Mouse (Mus musculus): ENCODE measurements around the gene Prickle3.

Prickle3 gene

GRCm38 (mm10) chrX:7657221-7657639, at the start of gene Prickle3:
Gene Prickle3 (plus strand): TSS chrX:7657260.
- DNase-seq (ENCODE audit: low spot score in 2 of 2): peak in 1 of 2 experiments; percentile 66

DNA sequence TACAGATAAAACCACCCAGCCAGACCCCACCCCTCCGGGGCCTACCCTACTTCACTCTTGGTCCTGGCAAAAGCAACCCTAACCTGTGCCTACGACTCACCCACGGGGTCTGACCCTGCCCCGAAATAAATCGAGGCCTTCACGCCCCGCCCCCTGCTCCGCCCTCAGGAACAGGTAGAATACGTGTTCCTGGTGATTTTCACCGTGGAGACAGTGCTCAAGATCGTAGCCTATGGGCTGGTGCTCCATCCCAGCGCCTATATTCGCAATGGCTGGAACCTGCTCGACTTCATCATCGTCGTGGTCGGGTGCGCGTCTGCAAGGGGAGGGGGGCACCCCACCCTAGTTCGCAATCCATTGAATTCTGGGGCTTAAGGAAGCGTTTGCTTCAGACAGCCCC, 47.0 kb upstream of the Prickle3 start:
- no peak for DNase-seq (ENCODE audit: low spot score in 2 of 2)

DNA sequence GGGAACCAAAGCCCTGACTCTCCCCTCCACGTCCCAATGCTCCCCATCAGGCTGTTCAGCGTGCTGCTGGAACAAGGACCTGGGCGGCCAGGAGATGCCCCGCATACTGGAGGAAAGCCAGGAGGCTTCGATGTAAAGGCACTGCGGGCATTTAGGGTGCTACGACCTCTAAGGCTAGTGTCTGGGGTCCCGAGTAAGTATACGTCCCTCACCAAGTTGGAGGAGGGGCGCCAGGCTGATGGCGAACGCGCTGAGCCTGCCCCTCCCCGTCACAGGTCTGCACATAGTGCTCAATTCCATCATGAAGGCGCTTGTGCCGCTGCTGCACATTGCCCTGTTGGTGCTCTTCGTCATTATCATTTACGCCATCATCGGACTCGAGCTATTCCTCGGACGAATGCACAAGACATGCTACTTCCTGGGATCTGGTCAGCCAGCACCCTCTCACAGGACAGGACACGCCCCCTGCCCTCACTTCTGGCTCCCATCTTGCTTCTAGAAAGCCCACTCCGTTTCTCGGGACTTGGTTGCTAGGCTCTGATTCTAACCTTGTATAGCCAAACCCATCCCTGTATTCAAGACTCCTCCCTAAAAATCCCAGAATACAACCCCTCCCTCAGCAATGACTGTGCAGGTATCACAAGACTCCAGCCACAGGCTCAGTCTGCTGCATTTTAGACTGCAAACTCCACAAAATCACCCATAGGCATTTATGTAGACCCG, 46.4 kb upstream of the Prickle3 start:
- DNase-seq (ENCODE audit: low spot score in 2 of 2): no peak

- no peak for DNase-seq (ENCODE audit: low spot score in 2 of 2)
Measured at GRCm38 (mm10) chrX:7617889-7618551, 39.0 kb upstream of the Prickle3 start.

DNA sequence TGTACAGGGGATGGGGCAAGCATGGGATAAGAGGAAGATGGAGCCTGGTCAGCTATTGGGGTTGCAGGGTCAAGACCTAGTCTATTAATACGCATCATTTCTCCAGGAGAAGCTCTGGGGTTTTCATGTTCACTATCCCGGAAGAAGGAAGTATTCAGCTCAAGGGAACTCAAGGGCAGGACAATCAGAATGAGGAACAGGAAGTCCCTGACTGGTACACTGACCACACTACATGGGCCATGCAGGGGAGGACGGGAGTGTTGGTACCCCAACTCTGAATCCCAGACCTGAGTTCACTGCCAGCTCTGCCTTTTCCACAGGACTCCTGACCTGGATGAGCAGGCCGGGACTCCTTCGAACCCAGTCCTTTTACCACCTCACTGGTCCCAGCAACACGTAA, 24.5 kb upstream of the Prickle3 start:
- DNase-seq (ENCODE audit: low spot score in 2 of 2): no peak

DNA sequence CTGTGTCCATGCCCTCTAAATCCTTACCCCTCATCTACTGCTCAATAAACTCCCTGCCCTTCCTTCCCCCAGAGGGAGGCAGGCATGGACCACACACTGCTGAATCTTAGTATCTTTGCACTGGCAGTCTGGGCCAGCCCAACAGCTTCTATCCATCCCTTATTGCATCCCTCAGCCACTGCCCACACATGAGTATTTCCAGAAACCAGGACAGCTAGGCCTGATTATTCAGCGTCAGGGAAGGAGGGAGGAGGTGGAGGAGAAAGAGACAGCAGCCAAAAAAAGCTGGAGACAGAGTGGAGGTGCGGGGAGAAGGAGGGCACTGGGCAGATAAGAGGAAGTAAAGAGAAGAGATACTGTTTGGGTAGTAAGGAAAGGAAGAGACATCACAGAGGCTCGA, 22.0 kb upstream of the Prickle3 start:
- no peak for DNase-seq (ENCODE audit: low spot score in 2 of 2)

GRCm38 (mm10) chrX:7638401-7639091, 18.5 kb upstream of the Prickle3 start, which contains the start of gene Syp:
Gene Syp (plus strand): TSS chrX:7638471.
- peak; percentile 71 to 87 for DNase-seq (ENCODE audit: low spot score in 2 of 2)

GRCm38 (mm10) chrX:7639536-7640325, 17.3 kb upstream of the Prickle3 start:
- no peak for DNase-seq (ENCODE audit: low spot score in 2 of 2)

- no peak for DNase-seq (ENCODE audit: low spot score in 2 of 2)
Measured at GRCm38 (mm10) chrX:7640785-7641184, 16.3 kb upstream of the Prickle3 start.

GRCm38 (mm10) chrX:7645349-7645748, 11.7 kb upstream of the Prickle3 start:
- DNase-seq (ENCODE audit: low spot score in 2 of 2): peak; percentile 74 to 87

GRCm38 (mm10) chrX:7648671-7649304, 8.3 kb upstream of the Prickle3 start:
- DNase-seq (ENCODE audit: low spot score in 2 of 2): peak; percentile 77 to 83

DNA sequence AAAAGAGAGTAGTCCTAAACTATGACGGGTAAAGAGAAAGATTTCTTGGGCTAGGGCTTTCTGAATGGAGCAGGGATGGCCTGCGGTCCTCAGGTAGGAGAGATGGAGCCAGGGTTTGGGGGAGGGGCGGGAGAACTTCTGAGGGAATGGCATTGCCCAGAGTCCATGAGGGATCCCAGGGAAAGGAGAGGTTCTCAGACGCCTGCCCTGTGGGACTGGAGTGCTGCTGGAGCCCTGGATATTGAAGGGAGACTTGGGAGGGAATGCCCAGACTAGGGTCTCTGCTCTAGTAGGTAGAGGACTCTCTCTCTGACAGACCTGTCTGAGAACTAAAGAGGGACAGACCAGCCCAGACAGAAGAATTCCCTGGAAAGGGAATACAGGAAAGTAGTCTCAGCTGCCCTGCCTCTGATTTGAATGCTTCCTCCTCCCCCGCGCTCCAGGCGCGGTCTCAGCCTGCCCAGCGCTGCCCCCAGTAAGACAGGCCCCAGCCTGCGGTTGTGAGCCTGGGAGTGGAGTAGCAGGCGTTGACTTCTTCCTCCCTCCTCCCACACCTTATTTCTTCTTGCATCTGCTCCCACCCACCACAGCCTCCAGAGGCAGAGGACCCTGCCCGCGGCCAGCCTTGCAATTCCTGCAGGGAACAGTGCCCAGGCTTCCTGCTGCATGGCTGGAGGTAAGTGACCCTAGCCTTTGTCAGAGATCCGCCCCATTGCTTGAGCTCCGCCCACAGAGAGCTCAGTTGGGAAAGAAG, 1.1 kb downstream of the Prickle3 start:
- DNase-seq (ENCODE audit: low spot score in 2 of 2): no peak

- DNase-seq (ENCODE audit: low spot score in 2 of 2): no peak
Measured at GRCm38 (mm10) chrX:7658785-7659589, 1.9 kb downstream of the Prickle3 start.

DNA sequence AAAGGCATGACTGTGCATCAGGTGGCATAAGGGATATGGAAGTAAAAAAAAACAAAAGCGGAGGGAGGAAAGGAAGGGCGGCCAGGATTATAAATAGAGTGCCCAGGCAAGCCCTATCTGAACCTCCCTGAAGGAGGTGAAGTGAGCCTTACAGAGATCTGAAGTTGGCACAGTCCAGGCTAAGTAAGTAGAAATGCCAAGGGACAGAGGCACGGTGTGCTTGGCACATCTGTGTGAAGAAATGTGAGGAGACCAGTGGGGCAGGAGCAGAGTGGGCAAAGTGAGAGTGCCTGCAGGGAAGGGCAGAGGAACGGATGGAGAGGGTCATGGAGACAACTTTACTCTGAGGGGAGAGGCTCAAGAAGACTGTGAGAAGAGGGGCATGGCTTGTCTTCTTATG, 4.0 kb downstream of the Prickle3 start:
- DNase-seq (ENCODE audit: low spot score in 2 of 2): no peak

DNA sequence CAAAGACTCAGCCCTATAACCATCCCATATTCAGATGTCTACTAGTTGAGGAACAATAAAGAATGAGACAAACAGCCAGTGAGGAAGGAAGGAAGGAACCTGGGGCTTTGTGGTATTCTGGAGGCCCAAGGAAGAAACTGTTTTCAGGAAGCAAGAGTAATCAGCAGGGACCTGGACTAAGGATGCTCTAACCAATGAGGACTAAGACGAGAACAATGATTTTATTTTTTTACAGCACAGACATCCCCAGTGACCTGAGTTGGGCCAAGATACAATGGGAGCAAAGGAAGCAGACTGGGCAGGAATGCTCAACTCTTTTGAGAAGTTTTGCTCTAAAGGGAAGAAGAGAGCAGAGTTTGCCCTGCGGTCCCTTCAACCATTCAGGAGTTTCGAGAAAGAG, 5.9 kb downstream of the Prickle3 start:
- no peak for DNase-seq (ENCODE audit: low spot score in 2 of 2)

DNA sequence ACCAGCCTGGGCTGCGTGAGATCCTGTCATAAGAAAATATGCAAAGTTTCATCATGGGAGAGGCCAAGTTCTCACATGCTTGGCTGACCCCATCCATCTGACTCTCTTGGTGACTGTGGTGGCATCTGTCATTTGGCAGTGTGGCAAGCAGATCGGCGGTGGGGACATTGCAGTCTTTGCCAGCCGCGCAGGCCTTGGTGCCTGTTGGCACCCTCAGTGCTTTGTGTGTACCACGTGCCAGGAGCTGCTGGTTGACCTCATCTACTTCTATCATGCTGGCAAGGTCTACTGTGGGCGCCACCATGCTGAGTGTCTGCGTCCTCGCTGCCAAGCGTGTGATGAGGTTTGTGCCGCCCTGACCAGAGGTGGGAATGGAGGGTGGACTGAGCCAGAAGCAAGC, 7.7 kb downstream of the Prickle3 start:
- no peak for DNase-seq (ENCODE audit: low spot score in 2 of 2)

GRCm38 (mm10) chrX:7665739-7666502, 8.9 kb downstream of the Prickle3 start:
- DNase-seq (ENCODE audit: low spot score in 2 of 2): no peak

GRCm38 (mm10) chrX:7670390-7670881, 13.4 kb downstream of the Prickle3 start:
- DNase-seq (ENCODE audit: low spot score in 2 of 2): peak; percentile 61 to 75

All from spleen, postnatal 10 days (tissue).